Mouse (Mus musculus): Measurements from ENCODE around the gene Ms4a4c. TPM values are rescaled to one million over a fixed set of nuclear protein-coding genes. Genes with fewer than 3 reads are reported as not detected.
"Not testable (repeated sequence)": the region's sequence is repeated elsewhere in the genome, so short reads cannot be mapped to it uniquely, and the experiment has no call there.

Ms4a4c gene
- polyA plus RNA-seq, 1 experiment from 2014 or later: 1.6 TPM

GRCm38 (mm10) chr19:11388949-11389348 lies 15.6 kb upstream of the Ms4a4c start:
- Histone ChIP-seq H3K4me3 (ENCODE audit: low read length) (no peak overlapping the region), H3K36me3 (ENCODE audit: control insufficient read depth, insufficient read depth, low read length) (no peaks in the 10 kb centered on the region), H3K27me3 (ENCODE audit: control insufficient read depth, insufficient read depth, low read length) (no peaks in the 10 kb centered on the region), H3K4me1 (ENCODE audit: control insufficient read depth, insufficient read depth, low read length) (no peaks in the 10 kb centered on the region), H3K4me2 (replicated peaks; ENCODE audit: low read depth, low read length) (no peak overlapping the region), H3K9me3 (ENCODE audit: control insufficient read depth, low read length) (no peaks in the 10 kb centered on the region), H3K27ac (ENCODE audit: low read depth, low read length) (no peak overlapping the region), H3K9ac (ENCODE audit: low read depth, low read length) (no peak overlapping the region)
- ATAC-seq (ENCODE audit: low FRiP score, low TSS enrichment): no peak
- 79% methylated on average over 2 of the region's 2 CpGs for WGBS

- Histone ChIP-seq H3K9ac (ENCODE audit: low read depth, low read length) (no peak overlapping the region), H3K36me3 (ENCODE audit: control insufficient read depth, insufficient read depth, low read length) (no peaks in the 10 kb centered on the region), H3K4me3 (ENCODE audit: low read length) (no peak overlapping the region), H3K9me3 (ENCODE audit: control insufficient read depth, low read length) (no peaks in the 10 kb centered on the region), H3K27ac (ENCODE audit: low read depth, low read length) (no peak overlapping the region), H3K4me2 (replicated peaks; ENCODE audit: low read depth, low read length) (no peak overlapping the region), H3K4me1 (ENCODE audit: control insufficient read depth, insufficient read depth, low read length) (no peaks in the 10 kb centered on the region), H3K27me3 (ENCODE audit: control insufficient read depth, insufficient read depth, low read length) (no peaks in the 10 kb centered on the region)
- ATAC-seq (ENCODE audit: low FRiP score, low TSS enrichment): no peak
These were observed 8.8 kb upstream of the Ms4a4c start for GRCm38 (mm10) chr19:11395769-11396168.

- no peaks in the 10 kb centered on the region for H3K36me3 ChIP-seq (ENCODE audit: control insufficient read depth, insufficient read depth, low read length)
- H3K4me3 ChIP-seq (ENCODE audit: low read length): no peak overlapping the region
- no peaks in the 10 kb centered on the region for H3K4me1 ChIP-seq (ENCODE audit: control insufficient read depth, insufficient read depth, low read length)
- H3K4me2 ChIP-seq (replicated peaks; ENCODE audit: low read depth, low read length): no peak overlapping the region
- H3K27me3 ChIP-seq (ENCODE audit: control insufficient read depth, insufficient read depth, low read length): no peaks in the 10 kb centered on the region
- no peak overlapping the region for H3K9ac ChIP-seq (ENCODE audit: low read depth, low read length)
- H3K27ac ChIP-seq (ENCODE audit: low read depth, low read length): no peak overlapping the region
- ATAC-seq (ENCODE audit: low FRiP score, low TSS enrichment): no peak
- H3K9me3 ChIP-seq (ENCODE audit: control insufficient read depth, low read length): no peaks in the 10 kb centered on the region
These were observed 2.9 kb downstream of the Ms4a4c start for GRCm38 (mm10) chr19:11407428-11407827.

GRCm38 (mm10) chr19:11408591-11408990 lies 4.0 kb downstream of the Ms4a4c start:
- Histone ChIP-seq H3K9me3 (ENCODE audit: control insufficient read depth, low read length) (no peaks in the 10 kb centered on the region), H3K4me1 (ENCODE audit: control insufficient read depth, insufficient read depth, low read length) (no peaks in the 10 kb centered on the region), H3K4me2 (replicated peaks; ENCODE audit: low read depth, low read length) (no peak overlapping the region), H3K9ac (ENCODE audit: low read depth, low read length) (no peak overlapping the region), H3K4me3 (ENCODE audit: low read length) (no peak overlapping the region), H3K27me3 (ENCODE audit: control insufficient read depth, insufficient read depth, low read length) (no peaks in the 10 kb centered on the region), H3K27ac (ENCODE audit: low read depth, low read length) (no peak overlapping the region), H3K36me3 (ENCODE audit: control insufficient read depth, insufficient read depth, low read length) (no peaks in the 10 kb centered on the region)
- ATAC-seq (ENCODE audit: low FRiP score, low TSS enrichment): no peak
- 77% methylated on average over 1 of the region's 1 CpGs for WGBS

GRCm38 (mm10) chr19:11411640-11412039 lies 7.1 kb downstream of the Ms4a4c start:
- H3K27me3 ChIP-seq (ENCODE audit: control insufficient read depth, insufficient read depth, low read length): no peaks in the 10 kb centered on the region
- no peaks in the 10 kb centered on the region for H3K4me1 ChIP-seq (ENCODE audit: control insufficient read depth, insufficient read depth, low read length)
- no peak overlapping the region for H3K4me3 ChIP-seq (ENCODE audit: low read length)
- WGBS: 93% methylated on average over 1 of the region's 1 CpGs
- no peaks in the 10 kb centered on the region for H3K36me3 ChIP-seq (ENCODE audit: control insufficient read depth, insufficient read depth, low read length)
- ATAC-seq (ENCODE audit: low FRiP score, low TSS enrichment): no peak
- no peaks in the 10 kb centered on the region for H3K9me3 ChIP-seq (ENCODE audit: control insufficient read depth, low read length)
- no peak overlapping the region for H3K4me2 ChIP-seq (replicated peaks; ENCODE audit: low read depth, low read length)
- H3K9ac ChIP-seq (ENCODE audit: low read depth, low read length): no peak overlapping the region
- no peak overlapping the region for H3K27ac ChIP-seq (ENCODE audit: low read depth, low read length)

GRCm38 (mm10) chr19:11414084-11414483 lies 9.5 kb downstream of the Ms4a4c start:
- no peak overlapping the region for H3K4me3 ChIP-seq (ENCODE audit: low read length)
- no peak for ATAC-seq (ENCODE audit: low FRiP score, low TSS enrichment)
- no peaks in the 10 kb centered on the region for H3K36me3 ChIP-seq (ENCODE audit: control insufficient read depth, insufficient read depth, low read length)
- no peaks in the 10 kb centered on the region for H3K9me3 ChIP-seq (ENCODE audit: control insufficient read depth, low read length)
- H3K27ac ChIP-seq (ENCODE audit: low read depth, low read length): no peak overlapping the region
- H3K4me2 ChIP-seq (replicated peaks; ENCODE audit: low read depth, low read length): no peak overlapping the region
- no peak overlapping the region for H3K9ac ChIP-seq (ENCODE audit: low read depth, low read length)
- WGBS: 85% methylated on average over 1 of the region's 1 CpGs
- H3K27me3 ChIP-seq (ENCODE audit: control insufficient read depth, insufficient read depth, low read length): no peaks in the 10 kb centered on the region
- no peaks in the 10 kb centered on the region for H3K4me1 ChIP-seq (ENCODE audit: control insufficient read depth, insufficient read depth, low read length)

- ATAC-seq (ENCODE audit: low FRiP score, low TSS enrichment): no peak
- Histone ChIP-seq H3K4me2 (replicated peaks; ENCODE audit: low read depth, low read length) (no peak overlapping the region), H3K9me3 (ENCODE audit: control insufficient read depth, low read length) (no peaks in the 10 kb centered on the region), H3K27me3 (ENCODE audit: control insufficient read depth, insufficient read depth, low read length) (no peaks in the 10 kb centered on the region), H3K9ac (ENCODE audit: low read depth, low read length) (no peak overlapping the region), H3K4me3 (ENCODE audit: low read length) (no peak overlapping the region), H3K27ac (ENCODE audit: low read depth, low read length) (no peak overlapping the region), H3K36me3 (ENCODE audit: control insufficient read depth, insufficient read depth, low read length) (no peaks in the 10 kb centered on the region), H3K4me1 (ENCODE audit: control insufficient read depth, insufficient read depth, low read length) (no peaks in the 10 kb centered on the region)
- 74% methylated on average over 3 of the region's 3 CpGs for WGBS
These were observed 11.0 kb downstream of the Ms4a4c start for GRCm38 (mm10) chr19:11415581-11415980.

- not testable (repeated sequence) for H3K36me3 ChIP-seq (ENCODE audit: control insufficient read depth, insufficient read depth, low read length); H3K9me3 ChIP-seq (ENCODE audit: control insufficient read depth, low read length); H3K27ac ChIP-seq (ENCODE audit: low read depth, low read length); H3K27me3 ChIP-seq (ENCODE audit: control insufficient read depth, insufficient read depth, low read length); H3K4me1 ChIP-seq (ENCODE audit: control insufficient read depth, insufficient read depth, low read length); ATAC-seq (ENCODE audit: low FRiP score, low TSS enrichment); H3K4me3 ChIP-seq (ENCODE audit: low read length); H3K9ac ChIP-seq (ENCODE audit: low read depth, low read length); H3K4me2 ChIP-seq (replicated peaks; ENCODE audit: low read depth, low read length)
- WGBS: 76% methylated on average over 1 of the region's 3 CpGs
These were observed 14.3 kb downstream of the Ms4a4c start for GRCm38 (mm10) chr19:11418865-11419264.

GRCm38 (mm10) chr19:11431209-11431608 lies 26.6 kb downstream of the Ms4a4c start:
- ATAC-seq (ENCODE audit: low FRiP score, low TSS enrichment); H3K4me1 ChIP-seq (ENCODE audit: control insufficient read depth, insufficient read depth, low read length); H3K4me3 ChIP-seq (ENCODE audit: low read length); H3K36me3 ChIP-seq (ENCODE audit: control insufficient read depth, insufficient read depth, low read length); H3K27me3 ChIP-seq (ENCODE audit: control insufficient read depth, insufficient read depth, low read length); H3K9me3 ChIP-seq (ENCODE audit: control insufficient read depth, low read length); H3K27ac ChIP-seq (ENCODE audit: low read depth, low read length); H3K4me2 ChIP-seq (replicated peaks; ENCODE audit: low read depth, low read length); H3K9ac ChIP-seq (ENCODE audit: low read depth, low read length): not testable (repeated sequence)
- 97% methylated on average over 1 of the region's 1 CpGs for WGBS

All from kidney, embryonic 14.5 days (tissue).